Comparison of ENCODE assay signal across 9 mouse cellular contexts in genomic region chr10:75647362-75647761, GRCm38 (mm10). TPM values are rescaled to one million over a fixed set of nuclear protein-coding genes. Genes with fewer than 3 reads are reported as not detected.
DNase-seq lines count a peak whose midpoint lies in the region; ATAC-seq and TF ChIP-seq lines count a peak whose summit lies in the region.
"Had no signal": no experiment of that assay in that cellular context is flagged by ENCODE, and none has a peak within 500 bp of the region (broad histone marks: within the 10 kb centered on the region; RNA-seq: fewer than 3 reads in every experiment).

No protein-coding gene starts in this region.

- no peak overlapping the region for H3K4me3 ChIP-seq in left cerebral cortex, adult 2 months
- no peak overlapping the region for H3K4me3 ChIP-seq in heart, embryonic 15.5 days
- no peak overlapping the region for H3K4me3 ChIP-seq in limb, embryonic 14.5 days (replicated peaks; ENCODE audit: low read length)

- no peak overlapping the region for H3K4me2 ChIP-seq in heart, embryonic 15.5 days
- H3K4me2 ChIP-seq in limb, embryonic 14.5 days (replicated peaks; ENCODE audit: low read depth, low read length, severe bottlenecking): no peak overlapping the region

- no peak for DNase-seq in left cerebral cortex, adult 2 months (ENCODE audit: extremely low spot score in 1 of 2, low spot score in 2 of 2)
- DNase-seq in left cerebral cortex, adult 8-10 months (ENCODE audit: low spot score in 2 of 2): no peak
- peak; percentile 75 to 80 for DNase-seq in cerebellum, postnatal 14 days
- DNase-seq in limb, embryonic 14.5 days (ENCODE audit: low spot score): peak; percentile 45
- DNase-seq in skeletal muscle tissue, adult 2 months (ENCODE audit: low read depth, low spot score): peak; percentile 61
- DNase-seq in adrenal gland, adult 18-20 months (ENCODE audit: low spot score in 2 of 2): no peak
- DNase-seq in frontal cortex, postnatal 25 days (ENCODE audit: low spot score in 2 of 2): no peak

- TF ChIP-seq CTCF in left cerebral cortex, adult 2 months (IDR thresholded peaks at IDR 0.05): no peak

- peaks cover 37% of the 10 kb centered on the region for H3K4me1 ChIP-seq in heart, embryonic 15.5 days (replicated peaks)
- peaks cover 4% of the 10 kb centered on the region; the same call in 1 of the 2 replicates for H3K4me1 ChIP-seq in limb, embryonic 14.5 days (ENCODE audit: control insufficient read depth, insufficient read depth, low read length)

- intact Hi-C loops in left cerebral cortex, adult 2 months (cut with DNase I): no loop called here

- TF ChIP-seq POLR2A in limb, embryonic 14.5 days (IDR thresholded peaks at IDR 0.05; ENCODE audit: borderline replicate concordance, extremely low read depth, insufficient read depth, insufficient read length): no peak

- ATAC-seq in heart, embryonic 15.5 days (replicated peaks; ENCODE audit: insufficient number of reproducible peaks, insufficient read depth, low FRiP score, low read depth): peak; percentile 84
- no peak for ATAC-seq in limb, embryonic 14.5 days (ENCODE audit: low FRiP score, low read depth)

- no peaks in the 10 kb centered on the region for H3K27me3 ChIP-seq in heart, embryonic 15.5 days
- no peaks in the 10 kb centered on the region for H3K27me3 ChIP-seq in limb, embryonic 14.5 days (ENCODE audit: control insufficient read depth, insufficient read depth, low read length)

- H3K9ac ChIP-seq in heart, embryonic 15.5 days: no peak overlapping the region
- no peak overlapping the region for H3K9ac ChIP-seq in limb, embryonic 14.5 days (ENCODE audit: low read depth, low read length, severe bottlenecking)

- WGBS in heart, embryonic 15.5 days: 32% methylated on average over 3 of the region's 3 CpGs
- WGBS in limb, embryonic 14.5 days: 79% methylated on average over 3 of the region's 3 CpGs

- H3K27ac ChIP-seq in left cerebral cortex, adult 2 months: peak overlapping the region; percentile 28; the same call in 1 of the 2 replicates
- H3K27ac ChIP-seq in heart, embryonic 15.5 days: peak overlapping the region; percentile 91
- H3K27ac ChIP-seq in limb, embryonic 14.5 days (replicated peaks; ENCODE audit: low read depth, low read length): no peak overlapping the region
- H3K27ac ChIP-seq: macrophage had no signal

- peaks cover 39% of the 10 kb centered on the region for H3K36me3 ChIP-seq in heart, embryonic 15.5 days
- H3K36me3 ChIP-seq in limb, embryonic 14.5 days (ENCODE audit: control insufficient read depth, insufficient read depth, low read length): peaks cover 52% of the 10 kb centered on the region

- no peaks in the 10 kb centered on the region for H3K9me3 ChIP-seq in heart, embryonic 15.5 days (replicated peaks)
- no peaks in the 10 kb centered on the region for H3K9me3 ChIP-seq in limb, embryonic 14.5 days (ENCODE audit: control insufficient read depth, low read length)

RNA-seq across cellular contexts. Expression of gene Susd2, which starts 3.6 kb away (rescaled TPM):
- 1 to 10 TPM; 8.4 to 8.9 TPM for total RNA-seq in left cerebral cortex, adult 2 months (2021)
- total RNA-seq in left cerebral cortex, adult 8-10 months (2022): 10 to 100 TPM in 2 of 4 experiments, 1 to 10 TPM in 2; 8.7 to 12.0 (median 10.3) TPM
- polyA plus RNA-seq in heart, embryonic 15.5 days (2015; fragmentation: Nextera tagmentation; extraction: Ambion mirVana): 11.0 and 15.7 TPM in 2 replicates
- polyA plus RNA-seq in limb, embryonic 14.5 days (2012; rRNA removed): 5.3 and 5.9 TPM in 2 replicates
- 5.2 and 6.3 TPM in 2 replicates for polyA plus RNA-seq in limb, embryonic 14.5 days (2014; fragmentation: Nextera tagmentation; extraction: Ambion mirVana)
- total RNA-seq in adrenal gland, adult 18-20 months (2021): 10 to 100 TPM; 10.4 to 10.7 TPM

RNA-seq across cellular contexts. Expression of gene Ggt5, which starts 58.2 kb away (rescaled TPM):
- total RNA-seq in left cerebral cortex, adult 2 months (2021): 1 to 10 TPM; 2.7 to 3.8 TPM
- total RNA-seq in left cerebral cortex, adult 8-10 months (2022): 1 to 10 TPM; 1.8 to 3.5 (median 2.4) TPM
- polyA plus RNA-seq in heart, embryonic 15.5 days (2015; fragmentation: Nextera tagmentation; extraction: Ambion mirVana): 7.5 and 9.5 TPM in 2 replicates
- polyA plus RNA-seq in limb, embryonic 14.5 days (2012; rRNA removed): 7.5 and 9.2 TPM in 2 replicates
- 1.1 and 1.4 TPM in 2 replicates for polyA plus RNA-seq in limb, embryonic 14.5 days (2014; fragmentation: Nextera tagmentation; extraction: Ambion mirVana)
- 1 to 10 TPM; 3.7 to 5.2 TPM for total RNA-seq in adrenal gland, adult 18-20 months (2021)

Comparison
In these comparisons a context has a peak if more than half of its experiments do, and no peak if none do; other contexts are left out.
1. DNase-seq: peak in cerebellum, postnatal 14 days (2 of 2), limb, embryonic 14.5 days (single experiment) and skeletal muscle tissue, adult 2 months (single experiment); none in left cerebral cortex, adult 2 months (0 of 2), left cerebral cortex, adult 8-10 months (0 of 2), adrenal gland, adult 18-20 months (0 of 2) and frontal cortex, postnatal 25 days (0 of 2).